Mouse (Mus musculus): ENCODE results near the gene Olfr683. TPM values are rescaled to one million over a fixed set of nuclear protein-coding genes. Genes with fewer than 3 reads are reported as not detected.

Gene Olfr683
- not detected in 2 replicates for polyA plus RNA-seq (2021; fragmentation: Nextera tagmentation)
- long read RNA-seq, experiment 1 = 0 reads
- long read RNA-seq, experiment 2 = 0 reads

DNA sequence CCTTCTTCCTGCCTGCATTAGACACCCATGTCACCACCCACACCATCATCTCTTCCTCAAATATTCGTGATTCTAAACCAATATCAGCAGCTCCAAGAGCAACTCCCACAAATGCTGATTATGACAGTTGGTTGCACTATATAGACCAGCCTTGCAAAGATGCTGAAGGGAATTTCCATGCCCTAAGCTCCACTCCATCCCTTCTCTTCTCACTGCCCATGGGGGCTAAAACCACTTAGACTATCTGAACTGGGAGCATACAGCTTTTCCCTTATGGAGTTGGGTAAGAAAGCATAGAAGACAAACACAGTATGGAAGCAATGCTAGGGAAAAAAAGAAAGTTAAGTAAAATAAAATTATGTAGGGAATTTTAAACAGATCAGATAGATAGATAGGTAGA, at the start of gene Olfr683:
TSS of gene Olfr683 (minus strand) at position 101 of the 400 bp plus-strand sequence.

DNA sequence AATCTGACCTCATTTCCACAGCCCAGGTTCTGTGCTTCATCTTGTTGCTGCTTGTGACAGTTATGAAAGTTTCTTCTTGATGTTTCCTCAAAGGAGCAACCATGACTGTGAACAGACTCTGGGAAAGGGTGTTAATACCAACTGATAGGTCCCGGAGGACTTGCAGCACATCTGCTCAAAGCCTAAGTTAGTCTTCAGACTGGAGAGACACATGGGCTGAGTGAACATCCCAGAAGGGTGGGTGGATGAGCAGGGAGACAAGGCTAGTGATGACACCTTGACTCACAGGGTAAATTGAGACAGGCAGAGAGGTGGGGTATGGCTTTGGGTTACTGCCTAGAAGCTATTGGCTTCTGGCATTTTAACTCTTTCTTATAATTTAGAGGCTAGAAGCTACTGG, 39.1 kb upstream of the Olfr683 start, which contains the start of gene Olfr685:
TSS of gene Olfr685 (minus strand) at position 101 of the 400 bp plus-strand sequence.

DNA sequence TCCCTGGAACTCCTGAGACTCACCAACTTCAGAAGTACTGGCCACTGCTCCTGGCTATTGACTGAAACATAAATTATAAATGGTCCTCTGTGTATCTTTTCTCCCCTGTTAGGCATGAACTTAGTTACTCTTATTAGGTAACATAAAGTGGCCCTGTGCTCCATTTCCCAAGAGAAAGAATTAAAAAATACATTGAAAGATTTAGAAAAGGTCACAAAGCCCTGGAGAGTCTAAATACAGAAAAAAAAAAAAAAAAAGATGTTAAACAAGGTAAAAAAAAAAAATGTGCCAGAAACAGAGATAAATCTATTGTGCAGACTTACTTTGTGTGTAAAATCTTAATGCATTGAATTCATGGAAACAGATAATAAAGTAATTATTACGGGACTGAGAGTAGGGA, 16.7 kb upstream of the Olfr683 start, which contains the start of gene Olfr684:
TSS of gene Olfr684 (minus strand) at position 101 of the 400 bp plus-strand sequence.

DNA sequence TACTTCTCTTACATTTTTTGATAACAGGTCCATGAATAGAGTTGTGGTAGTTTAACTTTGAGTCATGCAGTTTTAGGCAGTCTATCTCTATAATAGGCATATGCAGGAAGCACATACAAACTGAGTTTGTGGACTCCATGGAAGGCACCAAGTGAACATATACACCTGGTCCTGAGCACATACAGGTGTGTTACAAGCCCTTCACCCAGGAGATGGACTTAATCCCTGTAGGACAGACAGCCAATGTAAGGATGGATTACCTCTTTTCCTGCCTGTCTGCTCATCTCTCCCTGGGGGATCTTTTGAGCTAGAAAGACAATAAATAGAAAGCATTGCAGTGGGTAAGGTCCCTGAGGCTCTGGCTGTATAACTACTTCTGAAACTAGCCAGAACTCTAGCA, 30.3 kb downstream of the Olfr683 start, which contains the start of gene Olfr681:
TSS of gene Olfr681 (plus strand) at position 301 of the 400 bp plus-strand sequence.

DNA sequence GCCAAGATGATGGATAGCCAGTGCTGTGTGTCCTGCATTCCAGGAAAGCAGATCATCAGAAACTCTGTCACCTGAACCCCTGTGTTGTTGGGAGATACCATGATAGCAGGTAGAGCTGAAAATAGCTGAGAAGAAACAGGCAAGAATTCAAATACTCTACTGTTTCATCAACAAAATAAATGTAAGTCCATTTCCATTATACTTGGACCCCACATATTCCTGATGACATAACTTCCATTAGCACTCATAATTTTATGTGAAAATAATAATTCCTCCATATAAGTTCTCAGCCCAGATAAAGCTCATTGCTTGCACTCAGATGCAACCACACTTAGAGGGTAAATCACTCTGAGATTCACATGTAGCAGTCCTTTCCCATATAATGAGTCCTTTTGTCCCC, 54.1 kb downstream of the Olfr683 start, which contains the start of gene Olfr680-ps1:
TSS of gene Olfr680-ps1 (minus strand) at position 101 of the 400 bp plus-strand sequence.

Other genes with a start within 250 kb of the Olfr683 start
- gene Olfr667, start 225.5 kb downstream of the Olfr683 start, polyA plus RNA-seq (2021; fragmentation: Nextera tagmentation) = not detected in 2 replicates
- not detected in 2 replicates for gene Olfr668, start 219.0 kb downstream of the Olfr683 start, polyA plus RNA-seq (2021; fragmentation: Nextera tagmentation)
- not detected in 2 replicates for gene Olfr669, start 212.8 kb downstream of the Olfr683 start, polyA plus RNA-seq (2021; fragmentation: Nextera tagmentation)
- gene Olfr670, start 184.4 kb downstream of the Olfr683 start, polyA plus RNA-seq (2021; fragmentation: Nextera tagmentation) = not detected in 2 replicates
- not detected in 2 replicates for gene Olfr671, start 167.9 kb downstream of the Olfr683 start, polyA plus RNA-seq (2021; fragmentation: Nextera tagmentation)
- not detected in 2 replicates for gene Olfr672, start 145.0 kb downstream of the Olfr683 start, polyA plus RNA-seq (2021; fragmentation: Nextera tagmentation)
- not detected in 2 replicates for gene Olfr675, start 118.6 kb downstream of the Olfr683 start, polyA plus RNA-seq (2021; fragmentation: Nextera tagmentation)
- gene Olfr676, start 114.3 kb downstream of the Olfr683 start, polyA plus RNA-seq (2021; fragmentation: Nextera tagmentation) = not detected in 2 replicates
- not detected in 2 replicates for gene Olfr677, start 95.6 kb downstream of the Olfr683 start, polyA plus RNA-seq (2021; fragmentation: Nextera tagmentation)
- gene Olfr678, start 82.5 kb downstream of the Olfr683 start, polyA plus RNA-seq (2021; fragmentation: Nextera tagmentation) = not detected in 2 replicates
- gene Olfr679, start 65.8 kb downstream of the Olfr683 start, polyA plus RNA-seq (2021; fragmentation: Nextera tagmentation) = not detected in 2 replicates
- not detected in 2 replicates for gene Olfr680-ps1, start 54.2 kb downstream of the Olfr683 start, polyA plus RNA-seq (2021; fragmentation: Nextera tagmentation)
- gene Olfr681, start 30.2 kb downstream of the Olfr683 start, polyA plus RNA-seq (2021; fragmentation: Nextera tagmentation) = not detected in 2 replicates
- gene Olfr684, start 16.6 kb upstream of the Olfr683 start, polyA plus RNA-seq (2021; fragmentation: Nextera tagmentation) = not detected in 2 replicates
- gene Olfr685, start 39.0 kb upstream of the Olfr683 start, polyA plus RNA-seq (2021; fragmentation: Nextera tagmentation) = not detected in 2 replicates
- not detected in 2 replicates for gene Olfr686, start 60.5 kb upstream of the Olfr683 start, polyA plus RNA-seq (2021; fragmentation: Nextera tagmentation)
- not detected in 2 replicates for gene Olfr688, start 141.1 kb upstream of the Olfr683 start, polyA plus RNA-seq (2021; fragmentation: Nextera tagmentation)
- gene Olfr689, start 164.2 kb upstream of the Olfr683 start, polyA plus RNA-seq (2021; fragmentation: Nextera tagmentation) = not detected in 2 replicates
- gene Olfr690, start 187.1 kb upstream of the Olfr683 start, polyA plus RNA-seq (2021; fragmentation: Nextera tagmentation) = not detected in 2 replicates
- gene Olfr691, start 195.3 kb upstream of the Olfr683 start, polyA plus RNA-seq (2021; fragmentation: Nextera tagmentation) = not detected in 2 replicates
- not detected in 2 replicates for gene Olfr692, start 221.2 kb upstream of the Olfr683 start, polyA plus RNA-seq (2021; fragmentation: Nextera tagmentation)
- not detected in 2 replicates for gene Gm5901, start 228.0 kb upstream of the Olfr683 start, polyA plus RNA-seq (2021; fragmentation: Nextera tagmentation)

All from left cerebral cortex, adult 6 months (tissue).